Mouse (Mus musculus) forebrain, postnatal 0 days (tissue): ENCODE measurements around the gene Anp32e. TPM values are rescaled to one million over a fixed set of nuclear protein-coding genes. Genes with fewer than 3 reads are reported as not detected.

Experiments used
- ATAC-seq: fragments of 200-750 bp; cut with Nextera tagmentation; 2 replicates; pipeline ENCODE4 v1.8.0; 2017; ENCODE audit warnings: mild to moderate bottlenecking, moderate library complexity
- DNase-seq: peaks from one replicate; pipeline ENCODE4 v3.0.0-alpha.2; 2015
- H3K27ac ChIP-seq: fragments of 300-500 bp; sonication (generic); 2 replicates; pipeline ENCODE4 v1.5.1; 2014; ENCODE audit warnings: low read depth, mild to moderate bottlenecking, antibody characterized with exemption, low read length, moderate library complexity, mixed read lengths
- H3K27me3 ChIP-seq: fragments of 300-500 bp; sonication (generic); 2 replicates; pipeline ENCODE4 v1.6.1; 2014; ENCODE audit warnings: mild to moderate bottlenecking, low read length, mixed read lengths; ENCODE audit not compliant: insufficient read depth
- H3K36me3 ChIP-seq: fragments of 300-500 bp; sonication (generic); 2 replicates; pipeline ENCODE4 v1.6.1; 2014; ENCODE audit warnings: mild to moderate bottlenecking, moderate library complexity; ENCODE audit not compliant: insufficient read depth
- H3K4me1 ChIP-seq: fragments of 300-500 bp; sonication (generic); 2 replicates; pipeline ENCODE4 v1.6.1; 2014; ENCODE audit warnings: antibody characterized with exemption; ENCODE audit not compliant: insufficient read depth
- H3K4me2 ChIP-seq: fragments of 300-500 bp; sonication (generic); 2 replicates; pipeline ENCODE4 v1.6.1; 2014; ENCODE audit warnings: low read depth, mild to moderate bottlenecking, moderate library complexity
- H3K4me3 ChIP-seq: fragments of 300-500 bp; sonication (generic); 2 replicates; pipeline ENCODE4 v1.5.1; 2014; ENCODE audit warnings: low read depth, low read length, mixed read lengths
- H3K9ac ChIP-seq: fragments of 300-500 bp; sonication (generic); 2 replicates; pipeline ENCODE4 v1.6.1; 2014; ENCODE audit warnings: mild to moderate bottlenecking
- H3K9me3 ChIP-seq: fragments of 300-500 bp; sonication (generic); 2 replicates; pipeline ENCODE4 v1.6.1; 2016; ENCODE audit warnings: low read length
- CTCF ChIP-seq: sonication (generic); IDR thresholded peaks from 2 replicates; pipeline ENCODE4 v1.5.1; 2016; ENCODE audit warnings: antibody characterized with exemption, control low read depth, low read depth
- WGBS: fragments of 180-500 bp; shearing (Covaris S2); extraction: QIAGEN DNeasy Blood & Tissue Kit; methylation state at CpG from one replicate; pipeline ENCODE4 v1.1.7; 2014; 5-methylcytosine and 5-hydroxymethylcytosine counted together
- polyA plus RNA-seq: library from polyadenylated mRNA; unstranded; fragments of >200 nt; fragmentation: Nextera tagmentation; extraction: Ambion mirVana; gene quantifications from 2 replicates; pipeline ENCODE4 v1.2.1, GENCODE M21; 2015
- total RNA-seq: library from RNA; depleted of rRNA; stranded (reverse); fragments of >200 nt; gene quantifications from 2 replicates; pipeline ENCODE4 v1.2.3, GENCODE M21; 2014; rRNA removed

Gene Anp32e
- total and polyA plus RNA-seq, 2 experiments from 2014 or later = 34.4 to 109 TPM

GRCm38 (mm10) chr3:95994975-95995801, 66.1 kb downstream of the Anp32e start:
- peak overlapping the region; percentile 72 for H3K4me2 ChIP-seq
- H3K4me1 ChIP-seq = peaks cover 17% of the 10 kb centered on the region
- H3K27me3 ChIP-seq = no peaks in the 10 kb centered on the region
- peaks cover 22% of the 10 kb centered on the region for H3K36me3 ChIP-seq
- no peak for TF ChIP-seq CTCF
- DNase-seq = peak; percentile 66
- H3K27ac ChIP-seq = peak overlapping the region; percentile 99
- peak overlapping the region; percentile 91 for H3K4me3 ChIP-seq
- H3K9me3 ChIP-seq = no peaks in the 10 kb centered on the region
- H3K9ac ChIP-seq = peak overlapping the region; percentile 97
- 5% methylated on average over 44 of the region's 51 CpGs for WGBS
- ATAC-seq = peak; percentile 75

GRCm38 (mm10) chr3:95995802-95996428, 66.9 kb downstream of the Anp32e start, which contains the start of gene Plekho1:
Gene Plekho1, minus strand, starts transcription at chr3:95996001.
- no peaks in the 10 kb centered on the region for H3K27me3 ChIP-seq
- TF ChIP-seq CTCF = peak; percentile 22
- peaks cover 15% of the 10 kb centered on the region for H3K36me3 ChIP-seq
- H3K4me2 ChIP-seq = peak within 1 kb of the TSS; percentile 72
- H3K4me3 ChIP-seq = peak within 1 kb of the TSS; percentile 91
- DNase-seq = peak; percentile 74
- peak; percentile 70 for ATAC-seq
- H3K4me1 ChIP-seq = peaks cover 17% of the 10 kb centered on the region
- WGBS = under 1% methylated on average over 75 of the region's 84 CpGs
- H3K9me3 ChIP-seq = no peaks in the 10 kb centered on the region
- H3K9ac ChIP-seq = peak within 1 kb of the TSS; percentile 97
- H3K27ac ChIP-seq = peak within 1 kb of the TSS; percentile 99

GRCm38 (mm10) chr3:95996451-95997073, 67.5 kb downstream of the Anp32e start:
- Histone ChIP-seq H3K4me1 (peaks cover 17% of the 10 kb centered on the region), H3K27ac (peak overlapping the region; percentile 99), H3K27me3 (no peaks in the 10 kb centered on the region), H3K9ac (peak overlapping the region; percentile 97), H3K4me3 (peak overlapping the region; percentile 91), H3K9me3 (no peaks in the 10 kb centered on the region), H3K36me3 (peaks cover 8% of the 10 kb centered on the region), H3K4me2 (peak overlapping the region; percentile 72)
- no peak for TF ChIP-seq CTCF
- 8% methylated on average over 6 of the region's 6 CpGs for WGBS
- DNase-seq = no peak
- ATAC-seq = no peak

Other genes starting within 250 kb of the Anp32e start
- gene Adamtsl4, start 241.3 kb upstream of the Anp32e start, total RNA-seq = 0.81 and 1.8 TPM in 2 replicates
- 0.67 and 2.0 TPM in 2 replicates for gene Adamtsl4, start 241.3 kb upstream of the Anp32e start, polyA plus RNA-seq
- gene Ecm1, start 189.7 kb upstream of the Anp32e start, total RNA-seq = 3.3 and 4.8 TPM in 2 replicates
- gene Ecm1, start 189.7 kb upstream of the Anp32e start, polyA plus RNA-seq = 8.3 and 8.7 TPM in 2 replicates
- gene Tars2, start 169.0 kb upstream of the Anp32e start, total RNA-seq = 40.2 and 52.6 TPM in 2 replicates
- gene Tars2, start 169.0 kb upstream of the Anp32e start, polyA plus RNA-seq = 36.5 and 41.2 TPM in 2 replicates
- gene Rprd2, start 110.4 kb upstream of the Anp32e start, total RNA-seq = 32.2 and 43.7 TPM in 2 replicates
- gene Rprd2, start 110.4 kb upstream of the Anp32e start, polyA plus RNA-seq = 17.2 and 21.0 TPM in 2 replicates
- gene Prpf3, start 73.4 kb upstream of the Anp32e start, total RNA-seq = 14.3 and 14.4 TPM in 2 replicates
- gene Prpf3, start 73.4 kb upstream of the Anp32e start, polyA plus RNA-seq = 19.3 and 24.9 TPM in 2 replicates
- 113 and 193 TPM in 2 replicates for gene Mrps21, start 57.7 kb upstream of the Anp32e start, total RNA-seq
- gene Mrps21, start 57.7 kb upstream of the Anp32e start, polyA plus RNA-seq = 251 and 296 TPM in 2 replicates
- gene Ciart, start 47.0 kb upstream of the Anp32e start, total RNA-seq = 3.4 and 5.9 TPM in 2 replicates
- gene Ciart, start 47.0 kb upstream of the Anp32e start, polyA plus RNA-seq = 8.2 and 11.2 TPM in 2 replicates
- gene BC028528, start 37.2 kb upstream of the Anp32e start, total RNA-seq = 5.7 and 9.9 TPM in 2 replicates
- 14.9 and 18.4 TPM in 2 replicates for gene BC028528, start 37.2 kb upstream of the Anp32e start, polyA plus RNA-seq
- gene Aph1a, start 35.3 kb upstream of the Anp32e start, total RNA-seq = 59.3 and 77.2 TPM in 2 replicates
- 44.3 and 46.0 TPM in 2 replicates for gene Aph1a, start 35.3 kb upstream of the Anp32e start, polyA plus RNA-seq
- gene Car14, start 24.6 kb upstream of the Anp32e start, total RNA-seq = 5.0 and 9.4 TPM in 2 replicates
- gene Car14, start 24.6 kb upstream of the Anp32e start, polyA plus RNA-seq = 11.2 and 12.8 TPM in 2 replicates
- 93.5 and 135 TPM in 2 replicates for gene Plekho1, start 66.8 kb downstream of the Anp32e start, total RNA-seq
- gene Plekho1, start 66.8 kb downstream of the Anp32e start, polyA plus RNA-seq = 51.8 and 60.1 TPM in 2 replicates
- 59.5 and 60.5 TPM in 2 replicates for gene Vps45, start 129.2 kb downstream of the Anp32e start, total RNA-seq
- gene Vps45, start 129.2 kb downstream of the Anp32e start, polyA plus RNA-seq = 65.1 and 68.3 TPM in 2 replicates
- 6.2 and 13.5 TPM in 2 replicates for gene Otud7b, start 175.3 kb downstream of the Anp32e start, total RNA-seq
- 5.7 and 8.8 TPM in 2 replicates for gene Otud7b, start 175.3 kb downstream of the Anp32e start, polyA plus RNA-seq
- gene Mtmr11, start 232.8 kb downstream of the Anp32e start, total RNA-seq = 9.5 and 14.6 TPM in 2 replicates
- gene Mtmr11, start 232.8 kb downstream of the Anp32e start, polyA plus RNA-seq = 7.8 and 8.4 TPM in 2 replicates
- 41.9 and 66.5 TPM in 2 replicates for gene Sf3b4, start 243.1 kb downstream of the Anp32e start, total RNA-seq
- 169 and 172 TPM in 2 replicates for gene Sf3b4, start 243.1 kb downstream of the Anp32e start, polyA plus RNA-seq